Mouse (Mus musculus) embryonic stem cell, embryonic (primary cell): ENCODE data around the gene Snx20.

Experiments
- CTCF ChIA-PET, 4 experiments: fragments of 300-600 bp in 2 of 4; fragments of 350-600 bp in 2 of 4; sonication (Branson Sonifier 250); formaldehyde crosslinking; loops; one replicate each; lab custom pipeline; 2022; ENCODE audit warnings: inconsistent platforms in 2 of 4; lab: Charles Lee
- POLR2A ChIA-PET, 4 experiments: fragments of 300-600 bp in 2 of 4; fragments of 350-600 bp in 2 of 4; sonication (Branson Sonifier 250); formaldehyde crosslinking; loops; one replicate each; lab custom pipeline; 2022; ENCODE audit warnings: antibody characterized with exemption in 4 of 4, inconsistent platforms in 1 of 4; lab: Charles Lee

Gene Snx20

DNA sequence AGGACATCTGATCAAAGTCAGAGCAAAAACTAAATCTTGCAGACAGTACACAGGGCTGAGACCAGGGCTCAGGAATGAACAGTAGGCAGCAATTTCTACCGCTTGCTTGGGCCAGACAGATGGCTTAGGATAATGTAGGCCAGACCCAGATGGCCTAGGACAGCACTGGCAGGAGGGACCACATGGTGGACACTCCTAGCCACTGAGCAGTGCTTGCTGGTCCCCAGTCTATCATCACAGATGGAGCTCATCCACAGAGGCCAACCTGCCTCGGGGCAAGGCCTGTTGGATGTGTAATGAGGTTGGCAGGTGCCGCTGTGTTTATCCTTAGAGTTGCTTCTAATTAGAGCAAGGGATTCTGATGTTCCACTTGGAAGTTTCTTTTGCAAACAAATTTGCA, 12.6 kb downstream of the Snx20 start:
- ChIA-PET POLR2A (interaction anchor here in 1 of 4 experiments (1.3 kb wide), 1 partner anchor 13 kb away, joined by 4 read pairs; the partner anchor contains the start of gene Snx20), CTCF (interaction anchor here in 2 of 4 experiments (0.6 to 1.9 kb wide), 2 partner anchors 20 to 357 kb away, joined by 3 to 4 read pairs; no protein-coding TSS in a partner anchor)

GRCm38 (mm10) chr8:88621408-88621807, 14.5 kb downstream of the Snx20 start:
- POLR2A ChIA-PET: no interaction called here

GRCm38 (mm10) chr8:88620931-88621330, 15.0 kb downstream of the Snx20 start:
- CTCF ChIA-PET: interaction anchor here in 3 of 4 experiments (0.5 to 1.9 kb wide), 17 partner anchors 8 to 949 kb away, joined by 3 to 6 read pairs (median 3); partner anchors contain the start of gene Cyld (in 1 of the 3)
- POLR2A ChIA-PET: no interaction called here

More at GRCm38 (mm10) chr8:88621408-88621807, 14.5 kb downstream of the Snx20 start:
- CTCF ChIA-PET: interaction anchor here in 3 of 4 experiments (0.5 to 1.9 kb wide), 17 partner anchors 9 to 949 kb away, joined by 3 to 6 read pairs (median 3); partner anchors contain the start of gene Cyld (in 1 of the 3)

DNA sequence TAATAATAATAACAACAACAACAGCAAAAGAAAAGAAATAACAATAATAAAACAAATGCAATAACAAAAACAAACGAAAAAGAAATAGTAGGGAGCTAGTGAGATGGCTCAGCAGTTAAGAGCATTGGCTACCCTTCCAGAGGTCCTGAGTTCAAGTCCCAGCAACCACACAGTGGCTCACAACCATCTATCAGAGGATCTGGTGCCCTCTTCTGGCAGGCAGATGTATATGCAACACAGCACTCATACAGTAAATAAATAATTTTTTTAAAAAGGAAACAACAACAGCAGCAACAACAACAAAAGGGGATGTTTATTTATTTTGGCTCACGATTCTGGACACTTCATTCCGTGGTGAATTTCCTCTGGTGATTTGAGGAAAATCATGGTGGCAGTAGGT, 16.4 kb downstream of the Snx20 start:
- POLR2A ChIA-PET: no interaction called here
- CTCF ChIA-PET: interaction anchor here in 2 of 4 experiments (0.8 to 1.9 kb wide), 5 partner anchors 9 to 367 kb away, joined by 3 to 9 read pairs (median 4); no protein-coding TSS in a partner anchor

- CTCF ChIA-PET: interaction anchor here in 3 of 4 experiments (0.5 to 1.9 kb wide), 12 partner anchors 8 to 464 kb away, joined by 3 to 9 read pairs (median 3); no protein-coding TSS in a partner anchor
- POLR2A ChIA-PET: interaction anchor here in 2 of 4 experiments (0.5 to 0.6 kb wide), 2 partner anchors 148 to 352 kb away, joined by 3 to 5 read pairs; no protein-coding TSS in a partner anchor
These were observed 17.3 kb downstream of the Snx20 start for GRCm38 (mm10) chr8:88618612-88619011.

DNA sequence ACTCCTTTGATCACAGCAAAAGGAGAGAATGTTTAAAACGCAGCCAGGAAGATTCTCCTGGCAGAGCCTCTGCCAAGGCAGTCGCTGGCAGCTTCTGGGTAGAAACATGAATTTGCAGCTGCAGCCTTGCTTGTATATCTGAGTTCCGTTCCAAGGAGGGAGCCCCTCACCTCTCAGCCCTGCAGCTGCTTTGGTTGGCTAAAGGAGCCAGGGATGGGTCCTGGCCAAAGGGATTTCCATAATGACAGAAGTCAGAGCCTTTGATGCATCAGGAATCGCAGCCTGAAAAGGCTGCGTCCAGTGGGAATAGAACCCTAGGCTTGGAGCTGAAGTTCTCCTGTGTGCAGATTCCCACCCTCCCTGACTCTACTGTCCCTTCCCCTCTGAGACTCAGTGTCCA, 20.9 kb downstream of the Snx20 start:
- POLR2A ChIA-PET: no interaction called here
- CTCF ChIA-PET: no interaction called here

GRCm38 (mm10) chr8:88610271-88610670, 25.7 kb downstream of the Snx20 start:
- CTCF ChIA-PET: interaction anchor here in 2 of 4 experiments (1.0 to 1.7 kb wide), 2 partner anchors 9 to 11 kb away, joined by 3 to 4 read pairs; no protein-coding TSS in a partner anchor
- POLR2A ChIA-PET: no interaction called here

GRCm38 (mm10) chr8:88609036-88609435, 26.9 kb downstream of the Snx20 start:
- POLR2A ChIA-PET: interaction anchor here in 3 of 4 experiments (0.6 to 1.0 kb wide), 4 partner anchors 22 to 174 kb away, joined by 3 to 4 read pairs (median 3); partner anchors contain the start of gene Cyld (in 1 of the 3)
- CTCF ChIA-PET: interaction anchor here in 3 of 4 experiments (0.6 to 1.2 kb wide), 7 partner anchors 9 to 448 kb away, joined by 3 to 4 read pairs (median 3); no protein-coding TSS in a partner anchor

DNA sequence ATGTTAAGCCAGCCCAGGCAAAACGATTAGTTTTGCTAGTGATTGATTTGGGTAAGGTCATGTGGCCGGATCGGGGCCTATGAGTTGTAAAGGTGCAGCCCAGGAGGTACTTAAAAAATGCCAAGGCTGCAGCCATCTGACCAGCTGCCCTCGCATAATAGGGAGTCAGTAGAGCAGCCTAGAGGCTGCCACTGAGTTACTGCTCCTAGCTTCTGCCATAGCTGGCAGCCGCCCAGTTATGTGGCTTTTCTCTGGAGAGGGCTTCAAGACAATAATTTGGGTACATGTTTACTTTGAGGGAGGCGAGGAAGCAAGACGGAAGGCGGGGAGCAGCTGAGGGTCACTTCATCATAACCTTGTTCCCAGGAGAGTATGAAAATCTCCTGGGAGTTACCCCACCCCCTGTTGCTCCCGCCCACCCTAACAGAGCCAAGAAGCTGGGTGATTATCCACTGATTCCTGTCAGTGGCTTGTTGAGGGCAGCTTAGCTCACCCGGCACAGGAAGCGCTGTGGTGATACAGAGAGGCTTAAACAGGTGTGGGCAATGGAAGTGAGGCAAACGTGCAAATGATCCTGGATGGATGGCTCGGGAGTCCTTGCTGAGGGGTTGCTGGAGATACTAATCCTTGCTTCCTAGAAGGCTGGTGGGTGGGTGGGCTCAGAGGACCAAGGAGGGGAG, 30.4 kb downstream of the Snx20 start:
- POLR2A ChIA-PET: interaction anchor here in 1 of 4 experiments (1.2 kb wide), 1 partner anchor 22 kb away, joined by 3 read pairs; no protein-coding TSS in a partner anchor

DNA sequence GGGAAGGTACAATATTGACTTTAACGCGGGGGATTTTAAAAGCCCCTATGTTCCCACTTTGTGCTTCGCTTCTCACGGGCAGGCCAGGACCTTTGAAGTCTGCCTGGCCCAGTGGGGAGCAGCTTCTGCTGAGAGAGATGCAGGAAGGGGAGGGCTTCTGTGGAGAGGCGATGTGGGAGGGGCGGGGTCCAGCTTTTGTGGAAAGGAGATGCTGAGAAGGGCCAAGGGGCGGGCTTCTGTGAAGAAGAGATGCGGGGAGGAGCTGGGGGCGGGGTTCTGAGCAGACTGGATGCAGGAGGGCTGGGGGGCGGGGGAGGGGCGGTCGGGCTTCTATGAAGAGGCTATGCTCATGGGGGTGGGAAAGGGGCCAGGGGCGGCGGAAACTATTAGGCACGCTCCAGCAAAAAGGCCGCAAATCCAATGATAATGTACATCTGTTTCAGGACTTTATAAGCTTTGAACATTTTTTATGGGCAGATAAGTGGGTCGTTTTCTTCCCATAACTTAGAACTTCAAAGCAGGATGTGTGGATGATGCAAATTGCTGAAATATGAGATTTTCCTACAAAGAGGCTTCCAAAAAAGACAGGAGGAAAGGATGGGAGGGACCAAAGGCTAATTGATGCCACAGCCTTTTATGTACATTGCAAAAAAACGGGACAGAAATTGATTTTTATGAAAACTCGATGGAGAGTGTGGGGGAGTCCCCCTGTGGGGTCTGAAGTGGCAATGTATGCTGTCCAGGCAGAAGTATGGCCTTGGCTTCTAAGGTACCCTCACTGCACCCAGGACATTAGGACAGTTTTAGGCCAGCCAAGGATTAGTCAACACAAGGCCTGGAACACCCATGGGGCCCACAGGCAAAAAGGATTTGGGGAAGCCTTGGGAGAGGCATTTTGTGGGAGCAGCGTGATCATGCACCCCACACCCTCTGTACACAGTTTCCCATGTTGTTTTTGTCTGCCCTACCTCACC, 31.6 kb downstream of the Snx20 start:
- ChIA-PET CTCF (interaction anchor here in 3 of 4 experiments (0.6 to 1.6 kb wide), 8 partner anchors 17 to 579 kb away, joined by 3 to 6 read pairs (median 3); no protein-coding TSS in a partner anchor), POLR2A (interaction anchor here in 2 of 4 experiments (0.7 to 1.0 kb wide), 3 partner anchors 31 to 367 kb away, joined by 3 read pairs; partner anchors contain the start of gene Snx20 (in 1 of the 2))

More for the DNA sequence above, 30.4 kb downstream of the Snx20 start:
- CTCF ChIA-PET: interaction anchor here in 2 of 4 experiments (0.6 to 1.6 kb wide), 3 partner anchors 85 to 339 kb away, joined by 3 to 4 read pairs (median 4); no protein-coding TSS in a partner anchor

DNA sequence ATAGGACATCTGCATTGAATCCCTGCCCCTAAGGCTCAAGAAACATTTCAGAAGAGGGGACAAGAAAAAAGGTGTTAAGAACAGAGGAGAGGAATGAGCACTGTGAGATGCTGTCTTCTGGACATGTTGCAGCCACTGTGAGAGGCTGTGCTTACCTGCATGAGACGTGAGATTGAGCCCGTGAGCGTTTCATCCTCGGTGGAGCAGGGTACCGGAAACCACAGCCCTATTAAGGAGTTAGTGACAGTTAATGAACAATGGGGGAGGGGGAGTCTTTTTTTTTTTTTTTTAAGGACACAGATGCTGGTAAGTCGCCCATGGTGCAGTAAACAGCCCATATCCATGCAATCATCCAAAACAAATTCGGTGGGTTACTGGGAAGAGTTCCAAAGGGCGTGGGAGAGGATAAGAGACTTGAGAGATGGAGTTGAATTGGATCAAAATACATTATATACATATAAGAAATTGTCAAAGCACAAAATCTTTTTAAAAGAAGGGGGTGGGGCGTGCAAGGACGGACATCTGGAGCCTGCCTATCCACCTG, 32.4 kb downstream of the Snx20 start:
- ChIA-PET POLR2A (interaction anchor here in 2 of 4 experiments (0.7 to 1.0 kb wide), 3 partner anchors 32 to 366 kb away, joined by 3 read pairs; partner anchors contain the start of gene Snx20 (in 1 of the 2)), CTCF (interaction anchor here in 3 of 4 experiments (0.6 to 1.6 kb wide), 5 partner anchors 18 to 580 kb away, joined by 3 to 6 read pairs (median 3); no protein-coding TSS in a partner anchor)

DNA sequence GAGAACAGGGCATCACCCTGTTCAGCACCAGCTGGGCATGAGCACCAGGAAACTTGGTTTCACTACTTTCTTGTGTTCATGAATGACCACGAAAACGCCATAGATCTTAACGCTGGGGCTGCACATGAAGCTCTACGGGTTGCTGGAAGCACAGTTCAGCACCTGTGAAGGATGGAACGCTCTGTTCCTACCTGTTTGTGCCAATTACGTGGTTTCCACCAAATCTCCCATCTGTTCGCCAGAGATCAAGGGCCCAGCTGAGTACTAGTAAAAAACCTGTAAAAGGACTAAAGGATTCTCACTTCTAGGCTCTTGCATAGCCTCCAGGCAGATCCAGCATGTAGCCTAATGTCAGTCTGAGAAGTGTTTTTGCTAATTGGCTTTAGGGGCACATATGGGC, 36.4 kb downstream of the Snx20 start:
- CTCF ChIA-PET: no interaction called here

GRCm38 (mm10) chr8:88598578-88598977, 37.4 kb downstream of the Snx20 start:
- CTCF ChIA-PET: interaction anchor here in 2 of 4 experiments (0.5 to 0.6 kb wide), 2 partner anchors 236 to 245 kb away, joined by 3 read pairs; no protein-coding TSS in a partner anchor
- POLR2A ChIA-PET: interaction anchor here in 1 of 4 experiments (0.5 kb wide), 1 partner anchor 152 kb away, joined by 6 read pairs; no protein-coding TSS in a partner anchor

More for the DNA sequence above, 36.4 kb downstream of the Snx20 start:
- POLR2A ChIA-PET: interaction anchor here in 1 of 4 experiments (1.1 kb wide), 1 partner anchor 9 kb away, joined by 3 read pairs; no protein-coding TSS in a partner anchor

GRCm38 (mm10) chr8:88596042-88596441, 39.9 kb downstream of the Snx20 start:
- ChIA-PET CTCF (no interaction called here), POLR2A (interaction anchor here in 1 of 4 experiments (1.2 kb wide), 1 partner anchor 21 kb away, joined by 3 read pairs; no protein-coding TSS in a partner anchor)

GRCm38 (mm10) chr8:88593947-88594346, 42.0 kb downstream of the Snx20 start:
- CTCF ChIA-PET: no interaction called here
- POLR2A ChIA-PET: interaction anchor here in 1 of 4 experiments (0.6 kb wide), 1 partner anchor 71 kb away, joined by 6 read pairs; no protein-coding TSS in a partner anchor

GRCm38 (mm10) chr8:88590226-88590625, 45.7 kb downstream of the Snx20 start:
- POLR2A ChIA-PET: no interaction called here
- CTCF ChIA-PET: no interaction called here
